Mouse (Mus musculus) brain, embryonic 14.5 days (tissue): Measurements from ENCODE around the gene Dmac2. TPM values are rescaled to one million over a fixed set of nuclear protein-coding genes. Genes with fewer than 3 reads are reported as not detected.

Source experiments
- DNase-seq: peaks from one replicate; pipeline ENCODE4 v3.0.0-alpha.2; 2011; ENCODE audit warnings: low read depth
- CTCF ChIP-seq: fragments of 200-500 bp; IDR thresholded peaks from 2 replicates; pipeline ENCODE4 v1.5.1; 2012; ENCODE audit warnings: inconsistent platforms, mild to moderate bottlenecking, moderate library complexity, borderline replicate concordance; ENCODE audit not compliant: insufficient read depth, insufficient read length; ENCODE audit errors: extremely low read depth
- POLR2A ChIP-seq: fragments of 200-500 bp; IDR thresholded peaks from 2 replicates; pipeline ENCODE4 v1.6.1; 2012; ENCODE audit warnings: mild to moderate bottlenecking, inconsistent platforms, borderline replicate concordance; ENCODE audit not compliant: poor library complexity, insufficient read depth, insufficient read length, severe bottlenecking; ENCODE audit errors: extremely low read depth
- polyA plus RNA-seq: library from polyadenylated mRNA; depleted of rRNA; stranded (reverse); fragments of >200 nt; gene quantifications from 2 replicates; pipeline ENCODE4 v1.2.3, GENCODE M21; 2012

The Dmac2 gene
- polyA plus RNA-seq, 1 experiment = 41.9 TPM

DNA sequence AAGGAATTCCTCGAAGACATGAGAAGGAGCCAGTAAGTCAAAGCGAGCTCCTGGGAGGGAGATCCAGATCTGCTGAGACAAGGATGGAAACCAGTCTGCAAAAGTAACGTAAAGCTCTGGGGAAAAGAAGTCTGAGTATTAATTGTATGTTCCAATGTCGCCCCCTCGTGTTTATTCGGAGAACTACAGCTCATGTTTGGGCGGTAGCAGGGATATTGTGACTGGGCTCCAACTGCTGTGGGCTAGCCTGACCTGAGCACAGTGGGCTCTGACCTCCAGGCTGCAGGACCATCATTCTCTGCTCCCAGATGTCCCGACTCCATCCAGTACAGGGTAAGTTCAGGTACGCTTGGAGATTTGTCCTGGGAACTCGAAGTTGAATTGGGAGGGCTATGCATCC lies 19.6 kb upstream of the Dmac2 start:
- DNase-seq = peak; percentile 72
- TF ChIP-seq POLR2A (no peak), CTCF (peak; percentile 79)

DNA sequence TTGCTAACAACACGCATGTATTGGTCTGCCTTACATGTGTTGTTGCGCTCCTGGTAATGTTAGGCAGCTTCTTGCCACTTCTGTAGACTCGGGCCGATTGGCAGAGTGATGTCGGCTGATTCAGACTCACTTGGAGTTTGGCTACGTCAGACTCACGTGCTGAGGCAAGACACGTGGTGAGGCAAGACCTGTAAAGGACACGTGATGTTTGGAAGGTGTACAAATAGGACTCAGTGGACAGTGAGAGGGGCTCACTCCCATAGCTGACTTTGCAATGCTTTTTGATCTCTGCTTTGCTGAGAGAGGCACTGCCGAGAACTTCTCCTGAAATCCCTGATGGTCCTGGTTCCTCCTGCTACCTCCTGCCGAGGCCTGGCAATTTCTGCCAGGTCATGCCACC lies 18.5 kb upstream of the Dmac2 start:
- no peak for DNase-seq
- TF ChIP-seq CTCF = no peak
- TF ChIP-seq POLR2A = no peak

- TF ChIP-seq CTCF (no peak), POLR2A (no peak)
- no peak for DNase-seq
Observed at GRCm38 (mm10) chr7:25601346-25601745, 17.9 kb upstream of the Dmac2 start.

GRCm38 (mm10) chr7:25606625-25607063 lies 12.6 kb upstream of the Dmac2 start:
- TF ChIP-seq CTCF = no peak

DNA sequence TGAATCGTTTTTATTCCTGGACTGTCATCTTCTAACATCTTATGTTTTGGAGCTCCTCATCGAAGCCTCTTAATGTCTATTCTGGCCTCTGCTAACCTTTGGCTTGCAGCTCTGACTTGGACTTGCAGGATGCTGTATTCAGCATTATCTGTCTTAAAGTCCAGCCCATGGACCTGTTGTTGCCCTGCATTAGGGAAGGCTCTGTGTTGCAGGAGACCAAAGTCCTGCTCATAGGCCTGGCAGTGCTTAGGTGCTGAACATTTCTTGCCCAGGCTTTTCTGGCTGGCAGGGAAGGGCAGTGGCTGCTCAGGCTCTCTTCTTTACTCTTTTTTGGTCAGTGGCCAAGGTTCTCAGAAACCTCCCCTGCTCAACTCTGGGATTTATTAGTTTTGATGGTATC lies 12.0 kb upstream of the Dmac2 start:
- no peak for TF ChIP-seq POLR2A
- no peak for TF ChIP-seq CTCF

More at GRCm38 (mm10) chr7:25606625-25607063, 12.6 kb upstream of the Dmac2 start:
- no peak for DNase-seq

GRCm38 (mm10) chr7:25610056-25610455 lies 9.2 kb upstream of the Dmac2 start:
- DNase-seq = no peak
- no peak for TF ChIP-seq CTCF
- no peak for TF ChIP-seq POLR2A

More for the DNA sequence above, 12.0 kb upstream of the Dmac2 start:
- no peak for DNase-seq

DNA sequence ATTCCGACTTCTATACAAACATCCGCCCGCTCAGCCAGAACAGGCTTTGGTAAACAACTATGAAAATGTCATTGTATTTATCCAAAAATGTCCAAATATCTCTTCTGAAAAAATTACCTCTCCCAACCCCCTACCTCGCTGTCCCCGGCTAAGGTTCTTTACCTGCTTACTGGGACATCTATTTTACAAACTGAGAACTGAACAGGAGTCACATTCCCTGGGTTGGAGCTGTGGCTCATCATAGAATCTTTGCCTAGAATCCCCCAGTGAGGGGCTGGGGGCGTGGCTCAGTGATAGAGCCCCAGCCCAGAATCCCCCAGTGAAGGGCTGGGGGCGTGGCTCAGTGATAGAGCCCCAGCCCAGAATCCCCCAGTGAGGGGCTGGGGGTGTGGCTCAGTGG lies 7.7 kb upstream of the Dmac2 start:
- TF ChIP-seq CTCF (no peak), POLR2A (no peak)
- DNase-seq = no peak

- no peak for DNase-seq
- TF ChIP-seq POLR2A = no peak
- TF ChIP-seq CTCF = no peak
Observed at GRCm38 (mm10) chr7:25614086-25614485, 5.1 kb upstream of the Dmac2 start.

DNA sequence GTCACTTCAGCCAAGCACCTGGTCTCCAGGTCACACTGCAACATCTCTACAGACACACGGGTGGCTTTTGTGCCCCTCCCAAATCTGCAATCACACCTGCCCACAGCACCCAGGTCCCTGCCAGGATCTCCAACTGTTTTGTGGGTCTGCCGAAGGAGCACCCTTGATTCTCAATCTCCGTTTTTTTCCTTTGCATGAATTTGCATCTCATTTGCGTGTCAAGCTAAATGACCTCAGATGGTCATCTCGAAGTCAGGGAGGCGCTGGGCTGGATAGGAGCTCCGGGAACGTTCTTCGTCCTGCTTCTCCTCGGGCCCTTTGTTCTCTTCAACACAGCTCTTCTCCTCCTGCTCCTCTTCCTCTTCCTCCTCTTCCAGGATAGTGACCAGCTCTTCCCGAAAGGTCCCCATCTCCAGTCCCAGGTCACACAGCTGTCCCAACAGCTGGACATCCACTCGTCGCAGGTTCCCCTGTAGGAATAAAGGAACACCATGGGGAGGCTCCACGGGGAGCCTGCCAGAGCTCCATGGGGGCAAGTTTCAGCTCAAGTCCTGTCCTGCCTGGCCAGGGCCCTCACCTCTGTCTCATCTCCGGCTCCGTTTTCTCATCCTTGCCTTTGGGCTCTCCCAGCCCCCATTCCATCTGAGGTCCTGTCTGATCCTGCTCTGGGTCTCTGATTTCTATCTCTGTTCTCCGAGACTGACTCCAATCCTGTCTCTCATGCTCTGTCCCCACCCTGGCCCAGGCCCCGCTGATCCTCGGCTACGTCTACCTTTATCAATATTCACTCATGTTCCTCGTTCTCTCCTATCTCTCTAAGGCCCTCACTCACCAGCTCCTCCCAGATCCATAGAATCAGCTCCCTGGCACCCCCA lies 4.1 kb upstream of the Dmac2 start:
- TF ChIP-seq CTCF (no peak), POLR2A (no peak)
- no peak for DNase-seq

DNA sequence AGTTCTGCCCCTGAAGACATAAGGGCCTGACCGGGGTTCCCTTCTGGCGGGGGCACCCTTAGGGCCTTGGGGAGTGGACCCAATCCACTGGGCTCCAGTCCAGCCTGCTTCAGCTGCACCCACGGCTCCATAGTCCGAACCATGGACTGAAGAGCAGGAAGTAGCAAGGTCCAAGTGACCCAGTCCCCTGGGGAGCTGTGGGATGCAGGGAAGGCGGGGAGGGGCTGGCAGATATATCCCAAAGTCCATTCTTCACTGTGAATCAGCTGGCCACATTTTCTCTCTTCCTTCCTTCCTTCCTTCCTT lies 3.6 kb upstream of the Dmac2 start, which contains the start of gene Erich4:
TSS of gene Erich4 (minus strand) at position 187 of the 306 bp plus-strand sequence.
- no peak for DNase-seq
- no peak for TF ChIP-seq CTCF
- no peak for TF ChIP-seq POLR2A

DNA sequence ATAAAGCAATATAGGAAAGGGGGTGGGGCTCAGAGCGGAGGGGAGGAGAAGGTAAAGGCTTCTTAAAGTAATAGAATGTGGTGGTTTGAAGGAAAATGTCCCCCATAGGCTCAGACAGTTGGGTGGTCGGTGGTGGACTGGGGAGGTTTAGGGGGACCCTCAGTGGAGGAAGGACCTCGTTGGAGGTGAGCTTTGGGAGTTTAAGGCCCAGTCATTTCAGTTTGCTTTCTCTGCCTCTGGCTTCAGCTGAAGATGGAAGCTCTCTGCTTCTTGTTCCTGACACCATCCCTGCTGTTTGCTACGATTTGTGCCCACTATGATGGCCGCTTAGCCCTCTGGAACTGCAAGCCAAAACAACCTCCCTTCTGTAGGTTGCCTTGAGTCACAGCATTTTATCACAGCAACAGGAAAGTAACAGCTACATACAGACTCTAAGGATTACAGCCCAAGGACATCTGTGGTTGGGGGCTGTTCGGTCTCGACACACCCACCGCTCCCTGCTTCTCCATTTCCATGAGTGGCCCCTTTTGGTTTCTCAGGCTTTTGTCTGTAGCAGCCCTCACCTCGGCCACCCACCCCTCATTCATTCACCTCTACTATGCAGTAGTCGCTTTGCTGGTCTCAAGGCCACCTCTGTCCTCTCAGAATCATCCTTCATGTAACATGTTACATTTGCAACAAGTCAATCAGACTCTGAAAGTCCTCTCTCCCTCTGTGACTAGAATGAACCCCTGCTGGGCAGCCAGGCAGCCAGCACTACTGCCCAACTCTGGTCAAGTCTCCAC lies 1.6 kb upstream of the Dmac2 start:
- no peak for TF ChIP-seq CTCF
- no peak for TF ChIP-seq POLR2A
- DNase-seq = no peak

GRCm38 (mm10) chr7:25619722-25619991 lies 443 bp downstream of the Dmac2 start:
- no peak for TF ChIP-seq POLR2A
- TF ChIP-seq CTCF = no peak
- no peak for DNase-seq

DNA sequence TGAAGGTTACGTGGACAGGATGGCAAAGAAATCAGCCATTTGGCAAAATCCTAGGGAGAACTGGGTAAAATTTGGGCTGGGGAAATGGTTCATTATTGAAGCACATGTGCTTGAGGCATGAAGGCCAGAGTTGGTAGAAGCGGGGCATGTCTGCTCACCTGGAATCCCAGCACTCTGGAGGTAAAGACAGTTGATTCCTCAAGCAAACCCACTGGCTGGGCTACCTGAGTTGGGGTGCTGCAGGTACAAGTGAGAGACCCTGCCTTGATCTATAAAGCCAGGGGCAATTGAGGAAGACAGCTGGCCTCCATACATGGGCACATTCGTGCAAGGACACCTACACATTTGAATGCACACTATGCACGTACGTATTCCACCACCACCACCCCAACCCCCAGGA lies 887 bp downstream of the Dmac2 start:
- TF ChIP-seq CTCF = no peak
- TF ChIP-seq POLR2A = no peak
- DNase-seq = no peak
